Mouse (Mus musculus): ENCODE data around the gene March9. TPM values are rescaled to one million over a fixed set of nuclear protein-coding genes. Genes with fewer than 3 reads are reported as not detected.

The March9 gene
- total RNA-seq (2021) (10 to 100 TPM in 1 of 2 experiments, 1 to 10 TPM in 1; 5.4 to 12.2 TPM), polyA plus RNA-seq (2012; rRNA removed) (20.1 and 20.6 TPM in 2 replicates)
- long read RNA-seq, partial matches to known transcripts: 0 of 3 reads
- long read RNA-seq, other reads (novel, unspliced or antisense): 1 of 3 reads

DNA sequence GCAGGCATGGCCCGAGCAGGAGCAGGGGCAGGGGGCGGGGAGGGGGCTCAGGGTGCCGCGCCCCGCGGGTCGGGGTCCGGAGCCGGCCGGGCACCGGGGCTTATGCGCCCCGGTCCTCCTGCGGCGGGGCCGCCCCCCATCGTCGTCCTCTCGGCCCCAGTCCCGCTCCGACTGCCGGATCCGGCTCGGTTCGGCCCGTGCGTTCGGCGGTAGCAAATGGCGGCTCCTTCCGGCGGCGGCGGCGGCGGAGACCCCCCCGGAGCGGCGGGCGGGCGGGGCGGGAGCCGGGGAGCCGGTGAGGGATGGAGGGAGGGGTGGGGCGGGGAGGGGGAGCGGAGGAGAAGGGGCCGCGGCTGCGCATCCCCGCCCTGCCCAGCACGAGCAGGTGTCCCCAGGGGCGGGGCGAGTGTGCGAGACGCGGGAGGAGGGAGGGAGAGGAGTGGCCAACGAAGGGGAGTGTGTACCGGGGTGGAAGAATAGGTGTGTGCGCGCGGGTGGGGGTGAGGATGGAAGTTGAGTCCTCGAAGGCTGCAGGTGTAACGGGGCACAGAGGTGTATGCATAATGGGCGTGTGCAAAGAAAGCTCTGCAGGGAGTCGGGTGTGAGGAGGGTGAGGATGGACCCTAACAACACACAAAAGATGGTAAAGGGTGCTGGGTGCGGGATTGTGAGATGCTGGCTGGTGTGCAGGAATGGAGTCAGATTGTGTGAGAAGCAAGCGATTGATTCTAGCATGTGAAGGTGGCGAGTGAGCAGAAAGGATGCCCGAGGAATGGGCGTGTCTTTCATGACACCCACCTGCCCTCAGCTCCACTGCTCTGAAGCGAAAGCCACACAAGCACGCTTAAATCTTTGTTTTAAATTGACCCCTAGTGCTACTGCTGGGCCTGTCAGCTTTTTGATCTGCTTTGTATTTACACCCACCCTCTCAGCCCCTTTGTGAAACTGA is at the start of gene March9:
TSS of gene March9 (minus strand) at position 217 of the 949 bp plus-strand sequence.
- DNase-seq: peak; percentile 87

DNA sequence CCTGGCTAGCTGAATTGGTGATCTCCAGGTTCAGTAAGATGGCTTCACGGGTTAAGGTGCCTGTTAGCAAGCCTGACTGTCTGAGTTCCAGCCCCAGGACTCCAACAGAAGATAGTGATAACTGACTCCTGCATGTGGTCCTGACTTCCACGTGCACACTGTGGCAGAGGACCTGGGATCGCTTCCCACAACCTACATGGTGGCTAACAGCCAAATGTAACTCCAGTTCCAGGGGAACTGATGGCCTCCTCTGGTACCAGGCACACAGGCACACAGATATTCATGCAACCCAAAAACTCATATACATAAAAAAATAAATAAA is 48.2 kb upstream of the March9 start:
- DNase-seq: no peak

DNA sequence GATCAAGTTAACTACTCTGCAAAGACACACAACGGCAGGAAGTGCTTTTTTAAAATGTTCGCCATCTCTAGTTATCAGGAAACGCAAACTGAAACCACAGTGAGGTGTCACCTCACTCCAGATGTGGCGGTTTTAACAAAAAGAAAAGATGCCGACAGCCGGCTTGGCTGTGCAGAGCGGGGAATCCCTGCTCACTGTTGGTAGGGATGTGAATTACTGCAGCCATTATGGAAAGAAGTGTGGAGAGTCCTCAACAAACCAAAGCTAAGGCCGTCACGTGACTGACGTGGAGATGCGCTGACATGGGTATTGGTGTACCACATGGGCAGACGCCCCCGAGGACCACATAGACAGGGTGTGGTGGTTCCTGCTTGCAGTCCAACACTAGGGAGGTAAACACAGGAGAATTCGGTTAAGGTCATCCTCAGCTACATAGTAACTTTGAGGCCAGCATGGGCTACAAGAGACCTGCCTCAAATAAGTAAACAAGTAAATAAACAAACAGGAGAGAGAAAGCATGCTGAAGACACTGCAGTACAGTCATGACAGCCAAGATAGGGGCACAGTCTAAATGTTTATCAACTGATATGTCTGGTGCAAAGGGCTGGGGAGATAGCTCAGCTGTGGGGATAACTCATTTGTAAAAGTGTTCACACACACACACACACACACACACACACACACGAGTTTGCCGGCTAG is 47.7 kb upstream of the March9 start:
- no peak for DNase-seq

DNA sequence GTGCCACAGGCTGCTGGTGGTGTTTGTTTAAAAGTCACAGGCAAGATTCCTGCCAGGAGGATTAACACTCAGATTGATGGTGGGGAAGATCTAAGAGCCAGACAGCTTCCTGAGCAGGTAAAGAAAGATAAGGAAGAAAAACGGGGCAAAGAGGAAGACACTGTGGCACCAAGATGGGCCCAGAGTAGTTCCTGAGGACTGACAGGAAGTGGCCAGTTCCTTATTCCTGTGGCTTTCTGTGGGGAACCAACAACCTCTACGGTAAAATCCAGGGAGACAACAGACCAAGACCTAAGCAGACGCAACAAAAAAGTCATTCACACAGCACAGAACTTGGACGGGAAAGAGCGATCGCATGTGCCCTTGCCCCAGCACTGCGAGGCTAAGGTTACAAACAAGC is 43.6 kb upstream of the March9 start:
- no peak for DNase-seq

DNA sequence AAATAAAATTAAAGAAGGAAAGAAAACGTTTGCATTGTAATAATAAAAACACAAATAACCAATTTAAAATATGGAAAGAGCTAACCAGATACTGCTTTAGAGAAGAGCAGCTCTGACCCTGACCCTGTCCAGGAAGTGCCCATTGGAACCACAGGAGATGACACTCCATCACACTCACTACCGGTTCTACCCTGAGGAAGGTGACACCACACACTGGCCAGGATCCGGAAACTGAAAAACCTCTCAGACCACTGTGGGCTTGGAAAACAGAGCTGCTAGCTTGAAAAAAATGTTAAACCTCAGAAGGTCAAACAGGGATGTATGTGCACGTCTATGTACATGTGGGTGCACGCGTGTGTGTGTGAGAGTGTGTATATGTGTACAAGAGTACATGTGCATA is 41.2 kb upstream of the March9 start:
- no peak for DNase-seq

DNA sequence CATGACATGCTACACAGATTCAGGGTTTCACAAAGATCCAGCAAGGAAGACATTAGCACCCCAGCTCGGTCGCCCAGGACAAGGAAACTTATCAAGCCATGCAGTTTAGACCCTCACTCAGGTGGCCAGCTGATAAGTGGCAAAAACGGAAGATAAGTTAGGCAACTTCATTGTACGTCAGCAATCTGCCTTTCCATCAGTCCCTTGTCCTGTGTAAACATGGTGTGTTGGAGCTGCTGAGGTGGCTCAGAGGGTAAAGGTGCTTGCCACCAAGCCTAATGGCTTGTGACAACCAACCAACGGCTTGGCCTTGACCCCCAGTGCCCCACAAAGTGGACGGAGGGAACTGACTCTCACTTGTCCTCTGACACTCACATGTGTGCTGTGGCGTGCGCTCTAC is 40.4 kb upstream of the March9 start:
- no peak for DNase-seq

DNA sequence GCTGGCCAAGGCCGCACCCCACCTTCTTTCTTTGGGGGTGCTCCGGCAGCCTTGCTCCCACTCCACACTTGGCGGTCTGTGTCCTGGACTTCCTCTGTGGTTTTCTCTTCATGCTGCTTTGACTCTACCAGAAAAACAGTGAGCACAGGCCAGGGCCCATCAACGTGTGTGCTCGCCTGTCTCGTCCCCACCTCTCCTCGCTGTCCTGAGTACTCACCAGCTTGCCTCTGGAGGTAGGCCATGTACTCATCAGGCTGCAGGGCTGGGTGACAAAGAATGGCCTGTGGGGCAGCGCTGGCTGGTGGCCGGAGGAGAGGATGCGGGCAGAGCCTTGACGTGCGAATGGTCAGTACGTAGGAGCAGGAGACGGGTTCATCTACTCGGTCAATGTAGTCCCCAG is 39.9 kb upstream of the March9 start:
- no peak for DNase-seq

DNA sequence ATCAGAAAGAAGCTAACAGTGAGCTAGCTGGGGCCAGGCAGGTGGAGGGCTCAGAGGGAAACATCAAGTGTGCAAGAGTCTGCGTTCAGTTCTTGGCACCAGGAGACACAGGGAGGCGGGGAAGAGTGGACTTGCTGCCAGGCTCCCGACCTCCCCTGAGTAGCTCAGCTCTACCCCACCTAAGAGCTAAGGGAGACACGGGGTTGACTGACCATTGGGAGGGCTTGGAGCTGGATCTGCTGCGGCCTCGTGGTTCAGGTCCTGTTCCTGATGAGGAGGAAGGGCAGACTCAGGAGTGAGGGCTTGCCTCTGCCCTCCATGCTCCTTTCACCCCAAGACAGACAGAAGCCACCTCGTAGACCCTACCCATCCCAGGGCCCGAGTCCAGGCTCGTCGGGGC is 39.2 kb upstream of the March9 start:
- no peak for DNase-seq

DNA sequence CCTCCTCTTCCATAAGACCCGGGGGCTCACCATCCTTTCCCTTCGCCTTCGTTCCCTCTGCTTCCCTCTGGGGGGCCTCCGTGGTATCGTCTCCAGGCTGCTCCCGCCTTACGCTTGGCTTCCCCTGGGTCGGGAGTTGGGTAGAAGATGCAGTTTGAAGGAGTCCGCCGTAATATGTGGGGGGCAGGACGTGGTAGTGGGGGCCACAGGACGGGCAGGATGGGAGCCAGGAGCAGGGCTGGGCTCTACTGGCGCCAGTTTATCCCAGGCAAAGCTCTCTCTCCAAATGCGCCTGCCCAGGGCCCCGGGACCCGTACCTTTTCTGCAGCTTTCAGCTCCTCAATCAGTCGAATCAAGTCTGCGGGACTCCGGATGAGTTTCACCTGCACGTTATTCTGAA is 38.5 kb upstream of the March9 start:
- DNase-seq: no peak

DNA sequence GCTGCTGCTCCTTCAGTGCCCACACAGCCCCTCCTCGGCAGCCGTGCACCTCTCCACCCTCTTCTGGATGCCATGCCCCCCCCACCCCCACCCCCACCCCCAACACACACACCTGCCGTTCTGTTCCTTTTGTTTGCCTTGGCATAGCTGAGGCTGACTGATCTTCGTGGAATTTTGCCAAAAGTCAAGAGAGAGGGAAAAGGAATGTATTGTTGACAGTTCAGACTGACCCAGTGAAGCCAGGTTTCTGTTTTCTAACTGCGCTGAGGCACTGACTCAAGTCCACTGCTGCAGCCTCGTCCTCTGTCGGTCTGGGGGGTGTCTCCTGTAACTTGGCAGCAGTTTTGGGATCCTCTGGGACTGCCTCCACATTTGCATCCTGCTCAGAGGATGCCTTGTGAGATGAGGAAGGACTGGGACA is 34.4 kb upstream of the March9 start:
- DNase-seq: no peak

DNA sequence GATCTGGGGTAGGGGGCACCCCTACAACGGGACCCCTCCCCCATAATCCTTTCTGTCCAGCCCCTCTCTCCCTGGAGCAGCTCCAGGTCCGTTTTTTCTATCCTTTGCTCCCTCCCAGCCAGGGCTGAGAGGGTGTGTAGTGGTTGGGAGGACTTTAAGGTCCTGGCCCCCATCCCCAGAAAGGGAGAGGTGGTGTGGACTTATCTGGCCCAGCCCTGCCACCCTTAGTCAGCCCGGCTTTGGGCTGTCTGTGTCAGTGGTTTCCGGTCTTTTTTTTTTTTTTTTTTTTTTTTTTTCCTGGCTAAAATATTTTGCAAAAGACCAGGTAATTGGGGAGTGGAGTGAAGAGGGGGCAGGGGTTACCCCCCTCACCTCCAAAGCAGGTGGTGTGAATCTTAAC is 32.8 kb upstream of the March9 start:
- DNase-seq: no peak

DNA sequence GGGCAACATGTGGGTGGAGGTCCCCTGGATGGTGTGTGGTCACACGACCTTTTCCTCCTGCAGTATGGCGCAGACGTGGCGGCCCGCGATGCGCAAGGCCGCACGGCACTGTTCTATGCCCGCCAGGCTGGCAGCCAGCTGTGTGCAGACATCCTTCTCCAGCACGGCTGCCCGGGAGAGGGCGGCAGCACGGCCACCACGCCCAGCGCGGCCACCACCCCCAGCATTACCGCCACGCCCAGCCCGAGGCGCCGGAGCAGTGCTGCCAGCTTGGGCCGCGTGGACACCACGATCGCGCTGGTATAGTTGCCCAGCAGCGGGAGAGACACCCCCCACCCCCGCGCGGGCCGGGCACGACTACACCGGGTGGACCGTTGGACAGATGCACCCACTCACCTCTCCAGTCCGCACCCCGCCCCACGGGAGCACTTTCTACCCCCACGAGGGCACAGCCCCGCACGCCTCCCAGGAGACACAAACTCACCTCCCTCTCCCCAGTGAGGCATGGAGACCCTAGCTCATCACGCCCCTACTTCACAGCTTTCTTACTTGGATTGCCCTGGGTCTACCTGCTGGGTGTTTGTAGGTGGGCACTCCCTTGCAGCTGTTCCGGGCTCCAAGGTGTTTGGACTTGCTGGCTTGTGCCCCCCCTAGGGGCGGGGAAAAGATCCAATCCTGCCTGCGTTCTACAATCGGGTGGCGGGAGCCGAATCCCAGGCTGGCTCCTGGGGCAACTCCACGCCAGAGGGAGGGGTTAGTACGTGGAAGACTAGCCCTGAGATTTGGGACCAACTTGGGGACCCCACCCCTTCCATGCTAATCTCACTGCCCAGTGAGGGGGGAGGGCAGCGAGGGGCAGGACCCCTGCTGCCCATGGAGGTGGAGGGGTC is 31.8 kb upstream of the March9 start:
- peak; percentile 75 for DNase-seq

DNA sequence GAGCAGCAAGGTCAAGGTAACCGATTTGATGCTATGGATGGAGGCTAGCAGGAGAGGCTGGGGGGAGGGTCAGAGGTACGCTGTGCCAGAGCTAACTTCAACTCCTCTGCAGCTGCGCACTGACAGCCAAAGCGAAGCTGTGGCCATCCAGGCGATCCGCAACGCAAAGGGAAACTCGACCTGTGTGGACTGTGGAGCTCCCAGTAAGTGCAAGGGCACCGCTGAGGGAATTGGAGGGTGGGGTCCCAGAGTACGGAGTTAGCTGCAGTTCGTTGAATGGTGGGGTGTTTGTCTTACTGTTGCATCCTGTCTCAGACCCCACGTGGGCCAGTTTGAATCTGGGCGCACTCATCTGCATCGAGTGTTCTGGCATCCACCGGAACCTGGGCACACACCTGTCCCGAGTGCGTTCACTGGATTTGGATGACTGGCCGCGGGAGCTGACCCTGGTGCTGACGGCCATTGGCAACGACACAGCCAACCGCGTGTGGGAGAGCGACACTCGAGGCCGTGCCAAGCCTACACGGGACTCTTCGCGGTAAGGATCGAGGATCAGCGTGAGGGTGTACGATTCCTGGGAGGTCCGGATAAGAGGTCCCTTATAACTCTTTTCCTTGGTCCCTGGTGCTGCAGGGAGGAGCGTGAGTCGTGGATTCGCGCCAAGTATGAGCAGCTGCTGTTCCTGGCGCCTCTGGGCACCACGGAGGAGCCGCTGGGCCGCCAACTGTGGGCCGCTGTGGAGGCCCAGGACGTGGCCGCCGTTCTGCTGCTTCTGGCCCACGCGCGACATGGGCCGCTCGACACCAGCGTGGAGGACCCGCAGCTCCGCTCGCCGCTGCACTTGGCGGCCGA is 30.8 kb upstream of the March9 start:
- DNase-seq: peak; percentile 70

DNA sequence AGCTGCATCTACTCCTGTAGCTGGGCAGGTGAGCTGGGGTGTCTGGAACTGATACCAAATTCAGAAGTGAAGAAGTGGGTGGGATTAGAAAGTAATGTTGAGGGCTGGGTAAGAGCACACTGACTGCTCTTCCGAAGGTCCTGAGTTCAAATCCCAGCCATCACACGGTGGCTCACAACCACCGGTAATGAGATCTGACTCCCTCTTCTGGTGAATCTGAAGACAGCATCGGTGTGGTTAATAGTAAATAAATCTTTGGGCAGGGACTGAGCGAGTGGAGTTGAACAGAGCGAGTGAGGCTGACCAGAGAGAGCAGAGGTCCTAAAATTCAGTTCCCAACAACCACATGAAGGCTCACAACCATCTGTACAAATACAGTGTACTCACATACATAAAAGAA is 25.6 kb upstream of the March9 start:
- DNase-seq: no peak

DNA sequence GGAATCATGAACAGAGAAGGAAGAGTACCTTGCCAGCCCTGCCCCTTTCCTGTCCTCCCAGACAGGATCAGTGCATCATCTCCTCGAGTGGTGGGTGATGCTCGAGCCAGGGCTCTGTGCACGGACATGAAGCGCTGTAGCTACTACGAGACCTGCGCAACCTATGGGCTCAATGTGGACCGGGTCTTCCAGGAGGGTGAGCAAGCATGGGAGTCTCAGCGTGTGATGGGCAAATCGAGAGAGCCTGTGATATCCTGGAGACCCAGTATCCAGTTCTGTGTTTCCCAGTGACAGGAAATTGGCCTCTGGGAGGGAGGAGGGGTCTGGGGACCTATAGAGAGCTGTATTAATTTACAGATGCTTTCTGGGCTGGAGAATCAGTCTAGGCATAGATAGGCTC is 25.1 kb upstream of the March9 start:
- no peak for DNase-seq

DNA sequence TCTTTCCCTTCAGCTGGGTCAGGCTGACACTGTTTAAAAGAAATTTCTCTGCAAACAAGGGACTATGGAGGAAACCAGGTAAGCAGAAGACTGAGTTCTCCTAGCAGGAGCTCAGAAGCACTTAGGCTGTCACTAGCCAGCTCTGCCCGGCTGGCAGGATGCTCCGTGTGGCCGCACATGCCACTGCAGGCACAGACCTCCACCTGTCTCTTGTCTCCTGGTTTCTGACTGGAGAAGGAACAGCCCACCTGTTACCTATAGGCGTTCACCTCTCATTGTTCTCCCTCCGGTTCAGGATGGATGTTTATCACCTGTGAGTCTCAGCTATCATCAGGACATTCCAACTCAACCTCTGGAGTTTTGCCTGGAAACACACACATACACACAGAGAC is 23.9 kb upstream of the March9 start:
- no peak for DNase-seq

DNA sequence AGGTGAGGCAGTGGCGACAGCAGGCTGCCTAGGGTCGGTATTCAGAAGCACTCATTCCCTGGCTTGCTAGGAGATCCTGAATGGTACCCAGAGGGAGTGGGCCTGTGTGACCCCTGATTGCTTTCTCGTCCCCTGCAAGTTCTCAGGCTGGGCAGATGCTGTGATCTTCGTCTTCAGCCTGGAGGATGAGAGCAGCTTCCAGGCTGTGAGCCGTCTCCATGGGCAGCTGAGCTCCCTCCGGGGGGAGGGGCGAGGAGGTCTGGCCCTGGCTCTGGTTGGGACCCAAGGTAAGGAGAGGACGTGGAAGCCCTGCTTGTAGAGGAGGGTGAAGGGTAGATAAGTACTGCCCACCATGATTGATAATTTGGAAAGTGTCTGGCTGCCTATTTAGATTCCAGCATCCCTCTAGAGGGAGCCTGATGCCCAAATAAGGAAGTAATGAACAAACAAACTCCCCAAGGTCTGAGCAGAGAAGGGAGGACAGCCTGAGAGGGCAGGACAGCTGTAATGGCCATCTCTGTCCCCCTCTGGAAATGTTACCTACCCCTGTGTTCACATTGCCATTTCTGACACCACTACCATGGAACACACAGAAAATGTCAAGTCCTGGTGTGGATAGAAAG is 23.4 kb upstream of the March9 start:
- no peak for DNase-seq

DNA sequence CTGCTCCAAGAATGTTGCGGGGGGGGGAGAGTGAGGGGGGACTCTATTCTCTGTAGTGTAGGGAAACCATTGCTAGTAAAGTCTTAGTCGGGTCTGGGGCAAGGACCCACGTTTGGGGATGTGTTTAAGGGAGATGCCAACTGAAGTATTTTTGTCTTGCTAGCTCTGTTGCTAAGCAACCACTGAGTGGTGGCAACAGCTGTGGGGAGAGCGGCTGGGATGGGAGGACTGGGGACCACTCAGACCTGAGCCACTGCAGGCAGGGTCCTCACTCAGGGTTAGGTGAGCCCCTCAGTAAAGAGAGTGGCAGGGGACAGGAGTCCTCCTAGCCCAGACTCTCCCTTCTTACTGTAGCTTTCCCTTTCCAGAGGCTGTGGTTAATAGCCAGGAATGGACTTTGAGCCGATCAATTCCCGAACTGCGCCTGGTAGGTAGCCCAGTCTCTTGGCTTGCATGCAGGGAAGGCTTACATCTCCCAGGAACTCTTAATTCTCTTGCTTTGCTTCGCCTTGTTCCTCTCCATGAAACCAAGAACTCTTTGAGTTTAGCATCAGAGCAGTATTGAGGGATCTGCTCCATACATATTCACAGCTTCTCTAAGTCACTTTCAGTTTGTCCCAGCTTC is 22.1 kb upstream of the March9 start:
- no peak for DNase-seq

DNA sequence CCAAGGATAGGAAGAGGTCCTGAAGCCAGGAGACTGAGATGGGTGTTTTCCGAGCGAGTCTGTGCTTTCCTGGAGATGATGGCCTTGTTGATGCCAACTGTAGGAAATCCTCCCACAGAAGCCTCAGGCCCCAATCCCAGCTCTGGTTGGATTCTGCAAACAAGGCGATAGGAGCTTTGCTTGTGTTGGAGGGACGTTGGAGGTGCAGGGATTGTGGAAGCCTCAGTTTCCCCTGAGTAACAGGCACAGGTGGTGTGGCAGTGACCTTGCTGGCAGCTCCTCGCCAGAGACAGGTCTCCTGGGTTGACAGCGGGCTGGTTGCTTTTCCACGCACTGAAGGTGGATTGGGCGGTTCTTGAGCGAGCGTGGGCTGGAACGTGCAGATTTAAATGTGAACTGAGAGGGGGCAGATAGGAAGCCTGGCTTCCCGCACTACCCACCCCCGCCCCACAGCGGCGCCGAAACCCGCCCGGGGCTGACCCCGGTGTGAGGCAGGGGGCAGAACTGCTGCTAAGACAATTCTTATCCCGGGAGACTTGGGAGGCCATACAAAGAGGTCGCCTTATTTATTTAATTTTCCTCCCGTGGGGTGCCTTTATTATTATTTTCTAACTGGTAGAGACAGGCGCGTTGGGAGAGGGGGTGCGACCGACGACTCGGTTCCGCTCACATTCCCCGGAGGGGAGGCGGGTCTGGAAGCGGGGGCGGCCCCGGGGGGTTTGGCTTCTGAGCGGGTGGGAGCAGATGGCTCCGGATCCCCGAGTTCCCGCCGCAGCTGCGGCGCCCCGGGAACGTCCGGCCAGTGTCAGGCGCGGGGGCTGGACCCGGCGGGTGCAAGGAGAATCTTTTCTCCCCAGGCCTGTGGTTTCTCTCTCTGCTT is 21.2 kb upstream of the March9 start:
- DNase-seq: no peak

Data from adrenal gland, adult 2 months (tissue).